Mouse (Mus musculus) C2C12 (cell line): ENCODE measurements around the gene Romo1.

Experiments used
- CTCF ChIP-seq: IDR thresholded peaks from one replicate; pipeline ENCODE4 v1.5.1; 2011; ENCODE audit not compliant: control insufficient read depth, insufficient read depth, insufficient read length
- FOSL1 ChIP-seq: IDR thresholded peaks from one replicate; pipeline ENCODE4 v1.8.0; 2011; ENCODE audit warnings: mild to moderate bottlenecking, low read length; ENCODE audit not compliant: poor library complexity, insufficient read depth, severe bottlenecking
- USF1 ChIP-seq: IDR thresholded peaks from one replicate; pipeline ENCODE4 v1.6.1; 2011; ENCODE audit warnings: low read depth, mild to moderate bottlenecking, control low read depth, moderate library complexity

- no peak for TF ChIP-seq USF1
- TF ChIP-seq CTCF = no peak
- no peak for TF ChIP-seq FOSL1
Observed at GRCm38 (mm10) chr2:156151538-156151937, 7.7 kb downstream of the Romo1 start.
